Mouse (Mus musculus) adrenal gland (tissue): ENCODE data around the gene D5Ertd579e.

Experiments
- intact Hi-C: fragments of 180-260 bp; cut with DNase I; formaldehyde crosslinking; loops from one replicate; pipeline ENCODE4 v1.15.1; 2025

D5Ertd579e gene

DNA sequence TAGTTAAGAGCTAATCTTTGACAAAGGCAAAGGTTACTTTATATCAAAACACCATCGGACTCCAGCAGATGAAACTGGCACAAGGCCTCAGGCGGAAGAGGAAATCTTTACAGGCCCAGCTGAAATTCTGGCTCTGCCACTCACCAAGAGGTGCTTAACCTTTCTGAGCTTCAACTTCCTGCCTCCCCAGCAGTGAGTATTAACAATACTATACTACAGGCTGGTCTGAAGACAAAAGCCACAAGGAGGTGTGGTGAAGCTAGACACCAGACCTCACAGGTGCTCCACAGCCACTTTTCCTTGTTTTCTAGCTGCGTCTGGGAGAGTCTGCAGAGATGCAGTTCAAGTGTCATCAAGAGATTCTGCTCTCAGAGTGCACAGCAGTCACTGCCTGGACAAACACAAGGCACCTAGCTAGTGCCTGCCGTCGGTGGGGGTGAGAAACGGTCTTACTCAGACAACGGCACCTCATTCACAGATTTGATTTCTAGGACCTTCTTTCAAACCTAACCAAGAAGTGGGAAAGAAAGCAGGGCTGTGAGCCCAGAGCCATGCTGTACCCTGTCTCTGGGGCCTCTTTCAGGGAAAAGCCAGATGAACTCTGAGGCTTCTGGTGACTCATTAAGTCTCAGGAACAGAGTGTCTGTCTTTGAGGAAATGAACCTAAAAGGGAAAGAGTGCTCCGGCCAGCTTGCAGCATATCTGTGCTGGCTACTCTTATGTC is 121.5 kb downstream of the D5Ertd579e start:
- intact Hi-C loops: no loop called here

DNA sequence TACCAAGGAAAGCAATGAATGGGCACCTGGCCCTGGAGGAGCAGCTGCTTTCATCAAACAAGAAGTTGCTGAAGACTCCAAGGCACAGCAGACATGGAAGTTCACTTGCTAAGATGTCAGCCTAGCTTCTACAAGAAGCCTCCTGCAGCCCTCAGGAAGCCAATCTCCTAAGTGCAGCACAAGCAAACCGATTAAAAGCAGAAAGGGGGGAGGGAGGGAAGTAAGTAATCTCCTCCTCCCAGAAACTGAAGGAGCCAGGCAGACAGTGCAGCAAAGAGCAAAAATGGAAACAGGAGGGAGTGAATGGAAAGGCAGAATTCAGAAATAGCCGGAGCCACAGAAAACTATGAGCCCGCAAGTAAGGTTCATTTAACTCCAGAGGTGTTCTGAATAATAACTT is 122.5 kb downstream of the D5Ertd579e start:
- intact Hi-C loops: no loop called here

DNA sequence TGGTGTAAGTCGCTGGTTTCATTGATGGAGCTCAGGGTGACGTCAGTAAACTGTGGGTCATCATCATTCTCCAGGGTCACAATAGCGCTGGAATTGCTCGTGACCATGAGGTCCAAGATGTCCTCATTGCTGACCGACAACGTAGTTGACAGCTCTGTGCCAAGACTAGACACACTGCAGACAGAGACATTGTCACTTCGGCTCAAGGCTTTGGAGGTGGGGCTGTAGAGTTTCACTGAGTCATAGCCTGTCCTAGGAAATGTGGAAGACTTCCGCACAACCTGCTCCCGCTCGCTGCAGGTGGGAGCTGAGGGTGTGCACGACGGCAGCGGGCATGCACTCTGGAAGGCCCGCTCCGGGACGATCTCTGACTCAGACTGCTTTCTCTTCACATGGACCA is 124.5 kb downstream of the D5Ertd579e start:
- intact Hi-C loops: no loop called here

DNA sequence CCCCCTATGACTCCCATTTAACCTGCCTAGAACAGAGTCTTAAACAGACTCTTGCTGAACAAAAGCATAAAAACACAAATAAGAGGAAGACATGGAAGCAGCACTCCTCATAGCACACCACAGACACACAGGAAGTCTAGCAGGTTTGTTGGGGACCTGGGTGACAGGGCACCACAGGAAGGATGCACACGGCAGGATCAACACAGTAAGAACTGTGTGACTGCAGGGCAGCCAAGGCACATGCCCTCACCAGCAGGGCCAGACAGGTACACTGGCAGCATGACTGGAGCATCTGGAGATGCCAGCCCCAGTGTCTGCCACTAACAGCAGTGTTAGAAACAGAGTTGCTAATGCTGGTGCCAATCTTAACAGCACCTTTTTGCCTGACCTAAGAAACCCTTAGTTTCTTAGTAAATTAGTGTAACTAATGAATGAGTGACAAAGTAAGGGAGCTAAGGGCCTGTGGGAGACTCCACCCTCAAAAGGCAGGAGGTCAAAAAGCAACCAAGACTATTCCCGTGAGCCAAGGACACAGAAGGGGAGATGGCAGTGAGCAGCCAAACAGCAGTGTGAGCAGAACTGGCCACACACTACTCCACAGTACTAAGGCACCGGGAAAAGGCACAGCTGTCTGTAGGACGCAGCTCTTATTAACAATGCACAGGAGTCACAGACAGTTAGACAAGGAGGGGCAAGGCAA is 125.1 kb downstream of the D5Ertd579e start:
- intact Hi-C loops: no loop called here

DNA sequence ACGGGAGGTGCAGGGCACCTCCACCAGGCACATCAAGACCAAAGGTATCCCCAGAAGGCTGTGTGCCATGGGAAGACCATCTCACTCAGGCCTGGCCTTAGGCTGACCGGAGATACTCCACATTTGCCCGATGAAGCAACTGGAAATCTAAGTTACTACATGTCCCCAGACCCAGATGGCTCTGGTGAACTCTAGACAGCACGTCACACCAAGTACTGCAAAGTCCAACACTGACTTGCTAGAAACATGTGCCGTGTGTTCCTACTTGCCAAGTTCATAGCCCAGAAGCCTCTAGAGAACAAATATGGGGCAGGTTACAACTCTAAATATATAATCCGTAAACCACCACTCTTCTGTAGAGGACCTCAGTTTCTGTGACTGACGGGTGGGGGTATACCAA is 125.7 kb downstream of the D5Ertd579e start:
- intact Hi-C loops: no loop called here

DNA sequence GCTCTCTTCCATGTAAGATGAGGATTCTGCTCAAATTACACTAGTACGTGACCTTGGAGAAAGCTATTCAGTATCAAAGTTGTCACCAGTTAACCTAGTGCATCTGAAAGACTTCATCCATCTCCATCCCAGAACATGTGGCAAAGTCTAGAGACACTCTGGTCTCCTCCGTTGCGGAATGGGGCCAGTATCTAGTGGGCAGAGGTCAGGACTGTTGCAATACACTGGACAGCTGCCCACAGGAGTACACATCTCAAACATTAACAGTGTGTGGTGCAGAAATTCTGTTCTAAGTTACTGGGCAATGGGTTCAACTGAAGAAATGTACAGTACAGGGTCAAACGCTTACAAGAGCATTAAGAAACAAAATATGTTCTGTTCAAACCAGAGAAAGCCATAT is 127.7 kb downstream of the D5Ertd579e start:
- intact Hi-C loops: no loop called here

DNA sequence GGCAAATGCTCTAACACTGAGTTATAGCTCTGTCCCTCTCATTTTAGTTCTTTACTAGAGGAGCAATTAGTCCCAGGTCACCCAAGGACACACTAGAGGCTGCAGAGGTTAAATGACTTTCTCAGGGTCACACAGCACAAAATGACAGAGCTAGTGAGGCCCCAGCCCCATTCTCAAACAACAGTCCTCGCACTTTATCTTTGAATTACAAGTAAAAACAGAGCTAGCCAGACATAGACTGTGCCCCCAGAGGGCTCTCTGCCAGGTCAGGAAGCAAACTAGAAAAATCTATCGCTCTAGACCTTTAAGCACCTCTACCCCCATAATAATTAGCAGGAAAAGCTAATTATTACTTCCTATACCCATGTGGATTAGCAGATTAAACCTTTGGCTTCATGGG is 128.2 kb downstream of the D5Ertd579e start:
- intact Hi-C loops: no loop called here

DNA sequence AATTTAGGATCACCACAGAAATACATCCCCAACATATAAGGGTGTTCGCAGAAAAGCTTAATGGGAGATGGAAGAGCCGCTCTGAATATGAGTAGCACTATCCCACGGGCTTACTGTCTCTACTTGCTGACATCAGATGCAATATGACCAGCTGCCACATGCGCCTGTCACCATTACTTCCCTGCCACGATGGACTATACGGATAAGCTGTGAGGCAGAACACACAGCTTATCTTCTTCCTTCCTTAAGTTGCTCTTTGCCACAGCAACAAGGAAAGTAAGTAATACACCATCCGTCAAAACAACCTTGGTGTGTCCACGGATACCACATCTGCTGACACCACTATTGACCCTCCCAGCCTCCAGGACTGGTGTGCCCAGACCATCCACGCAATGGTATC is 131.3 kb downstream of the D5Ertd579e start:
- intact Hi-C loops: no loop called here

DNA sequence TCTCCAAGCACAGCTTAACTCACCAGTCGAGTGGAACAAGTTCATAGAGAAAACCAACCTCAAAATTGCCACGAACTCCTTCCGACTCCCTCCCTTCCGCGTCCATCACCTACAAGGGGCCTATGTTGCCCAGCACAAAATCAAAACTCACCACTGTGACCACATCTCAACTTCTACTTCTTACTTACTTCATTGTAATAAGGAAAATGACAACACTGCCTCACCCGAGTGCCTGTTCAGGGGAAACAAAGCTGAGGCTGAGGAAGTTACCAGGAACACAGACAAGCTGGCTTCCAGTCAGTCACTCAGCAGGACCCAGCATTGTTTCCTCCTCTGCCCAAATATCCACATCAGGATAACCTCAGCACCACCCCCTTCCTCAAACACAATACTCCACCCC is 132.1 kb downstream of the D5Ertd579e start:
- intact Hi-C loops: no loop called here

DNA sequence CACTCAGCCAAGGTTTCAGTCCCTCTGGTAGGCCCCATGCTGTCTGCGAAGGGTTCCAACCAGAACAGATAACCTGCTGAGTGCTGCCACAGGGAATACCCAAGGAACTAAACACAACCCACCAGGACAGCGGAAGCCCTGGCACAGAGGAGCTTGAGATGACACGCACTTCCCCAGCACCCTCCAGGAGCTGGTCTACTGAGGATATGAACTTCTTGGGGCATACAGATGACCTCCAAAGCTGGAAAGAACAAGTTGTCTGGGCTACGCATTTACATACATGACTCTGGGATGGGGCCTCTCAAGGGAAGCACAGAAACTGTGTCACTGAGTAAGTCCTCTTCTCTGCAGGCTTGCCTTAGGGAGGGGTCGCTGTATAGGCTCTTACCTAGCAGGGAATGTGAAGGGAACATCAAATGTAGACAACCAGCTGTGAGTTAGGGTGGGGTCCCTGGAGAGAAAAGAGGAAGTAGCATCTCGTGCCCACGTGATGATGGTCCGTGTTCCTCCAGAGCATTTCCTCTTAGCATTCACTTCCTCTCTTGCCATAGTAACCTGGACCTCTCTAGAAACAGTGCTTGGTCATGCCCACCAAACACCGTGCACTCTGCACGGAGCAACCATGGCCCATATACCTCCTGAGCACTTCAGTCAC is 132.9 kb downstream of the D5Ertd579e start:
- intact Hi-C loops: no loop called here

DNA sequence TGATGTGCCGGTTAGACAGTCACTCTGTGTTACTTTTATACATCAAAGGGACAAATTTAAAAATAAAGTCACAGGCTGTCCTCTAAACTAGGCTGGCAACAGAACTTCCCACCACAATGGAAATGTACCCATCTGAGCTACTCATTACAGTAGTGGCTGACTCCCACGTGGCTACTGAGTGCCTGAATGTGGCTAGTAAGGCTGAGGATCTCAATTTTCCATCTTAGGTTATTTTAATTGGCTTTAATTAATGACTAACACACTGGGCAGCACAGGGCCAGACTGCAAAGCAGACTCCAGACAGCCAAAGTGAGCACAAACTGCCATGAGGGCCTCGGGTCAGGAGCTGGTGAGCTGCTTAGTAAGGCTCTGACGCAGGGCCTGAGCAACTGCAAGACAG is 134.3 kb downstream of the D5Ertd579e start:
- intact Hi-C loops: no loop called here

DNA sequence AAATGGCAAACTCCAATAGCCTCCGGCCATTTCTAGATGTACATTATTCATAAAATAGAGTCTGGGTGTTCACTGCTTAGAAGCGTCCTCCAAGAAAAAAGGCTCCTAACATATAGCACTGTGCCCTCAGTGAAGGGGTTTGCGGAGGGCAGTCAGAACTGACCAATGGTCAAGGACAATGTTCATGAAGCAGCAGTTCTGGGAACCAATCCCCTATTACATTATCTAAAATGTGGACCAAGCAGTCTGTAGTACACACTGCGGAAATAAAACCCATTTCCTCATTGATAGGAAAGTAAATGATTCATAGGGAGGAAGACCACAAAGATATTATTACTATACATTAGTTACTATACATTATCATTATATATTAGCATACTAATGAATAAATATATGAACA is 135.3 kb downstream of the D5Ertd579e start:
- intact Hi-C loops: no loop called here

DNA sequence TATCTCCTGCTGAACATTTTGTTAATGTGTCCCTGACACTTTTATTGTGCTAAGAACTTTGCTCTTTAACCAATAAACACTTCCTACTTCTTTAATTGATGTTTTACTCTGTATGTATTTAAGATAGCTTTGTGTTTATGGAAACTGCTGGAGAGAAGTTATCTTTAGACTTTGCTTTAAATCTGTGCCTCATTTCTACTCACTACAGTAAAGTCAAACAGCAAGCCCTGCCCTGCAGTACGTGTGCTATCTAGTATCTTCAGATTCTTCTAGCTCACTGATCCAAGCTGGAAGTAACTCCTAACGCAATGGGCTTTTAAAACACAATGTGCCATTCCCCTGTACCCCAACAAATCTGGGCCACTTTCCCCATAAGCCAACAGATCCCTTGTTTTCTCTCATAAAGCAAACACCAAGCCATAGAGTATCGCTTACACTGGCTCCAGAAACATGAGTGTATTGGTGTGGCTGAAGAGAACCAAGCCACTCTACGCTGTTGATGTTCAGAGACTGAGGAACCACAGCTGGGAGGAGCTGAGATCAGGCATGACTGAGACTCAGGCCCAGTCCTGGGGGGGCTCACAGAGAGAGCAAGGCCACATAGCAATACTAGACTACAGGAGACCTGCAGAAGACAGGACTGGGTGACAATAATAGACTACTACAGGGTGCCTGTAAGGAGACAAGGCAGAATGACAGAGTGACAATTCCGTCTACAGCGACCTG is 136.2 kb downstream of the D5Ertd579e start:
- intact Hi-C loops: no loop called here

DNA sequence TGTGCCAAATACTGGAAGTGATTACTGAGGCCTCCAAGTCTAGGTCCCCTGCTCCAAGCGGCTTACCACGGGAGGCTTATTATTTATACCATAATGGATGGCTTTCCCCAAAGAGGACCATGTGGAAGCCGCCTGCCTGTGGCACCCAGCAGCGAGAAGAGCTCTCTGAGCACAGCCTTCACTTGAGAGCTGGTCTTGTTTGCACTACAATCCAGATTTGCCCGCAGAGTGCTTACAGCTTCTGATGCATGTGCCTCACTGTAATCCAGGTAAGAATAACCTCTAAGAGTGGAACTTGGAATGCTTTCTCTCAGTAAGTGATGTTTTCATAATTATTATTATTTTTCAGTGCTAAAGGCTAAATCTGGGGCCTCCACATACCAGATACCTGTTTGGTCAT is 136.7 kb downstream of the D5Ertd579e start:
- intact Hi-C loops: no loop called here

DNA sequence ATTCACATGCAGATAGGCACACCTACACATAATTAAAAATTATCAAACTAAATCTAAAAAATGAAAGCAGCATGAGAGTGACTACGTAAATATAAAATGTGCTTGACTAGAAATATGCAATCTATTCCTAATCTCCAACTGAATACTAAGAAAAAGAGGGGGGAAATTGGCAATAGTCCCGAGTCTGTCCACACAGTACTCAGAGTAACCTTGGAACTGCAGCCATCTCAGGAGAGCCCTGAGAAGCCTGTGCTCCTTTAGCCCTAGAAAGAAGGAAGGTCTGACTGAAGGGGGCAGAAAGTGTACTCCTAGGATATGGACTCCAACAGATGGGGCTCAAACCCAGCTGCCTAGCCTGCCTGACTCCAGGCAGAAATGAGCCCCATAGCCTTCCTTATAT is 137.3 kb downstream of the D5Ertd579e start:
- intact Hi-C loops: no loop called here

DNA sequence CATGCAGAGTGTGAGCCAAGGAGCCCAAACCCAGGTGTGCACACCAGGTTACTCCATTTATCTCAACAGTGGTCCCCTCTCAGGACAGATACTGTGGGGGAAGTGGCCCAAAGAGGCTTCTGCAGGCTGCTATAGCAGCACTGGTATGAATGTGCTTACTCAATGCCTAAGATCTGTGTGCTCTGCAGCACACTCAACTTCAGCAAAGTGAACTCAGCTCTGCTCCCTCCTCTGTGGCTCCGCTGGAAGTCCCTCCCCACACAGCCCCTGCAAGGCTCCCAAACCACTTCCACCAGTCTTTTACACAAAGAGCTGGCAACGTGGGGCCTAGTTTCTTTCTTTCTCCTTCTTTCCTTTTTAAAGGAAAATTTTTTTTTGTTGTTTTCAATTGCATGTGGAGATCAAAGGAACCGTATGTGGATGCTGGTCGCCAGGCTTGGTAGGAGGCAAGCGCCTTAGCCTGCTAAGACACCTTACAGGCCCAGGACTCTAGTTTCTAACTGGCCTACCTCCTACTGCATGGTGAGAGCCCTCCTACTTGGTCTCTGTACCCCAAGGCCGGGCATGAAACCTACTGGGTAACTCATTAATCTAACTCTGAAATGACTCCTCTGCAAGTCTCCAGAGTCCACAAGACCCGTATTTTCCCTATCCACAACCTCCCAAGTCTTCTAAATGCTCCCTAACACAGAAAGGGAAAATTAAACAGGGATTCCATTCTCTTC is 138.1 kb downstream of the D5Ertd579e start:
- intact Hi-C loops: no loop called here

DNA sequence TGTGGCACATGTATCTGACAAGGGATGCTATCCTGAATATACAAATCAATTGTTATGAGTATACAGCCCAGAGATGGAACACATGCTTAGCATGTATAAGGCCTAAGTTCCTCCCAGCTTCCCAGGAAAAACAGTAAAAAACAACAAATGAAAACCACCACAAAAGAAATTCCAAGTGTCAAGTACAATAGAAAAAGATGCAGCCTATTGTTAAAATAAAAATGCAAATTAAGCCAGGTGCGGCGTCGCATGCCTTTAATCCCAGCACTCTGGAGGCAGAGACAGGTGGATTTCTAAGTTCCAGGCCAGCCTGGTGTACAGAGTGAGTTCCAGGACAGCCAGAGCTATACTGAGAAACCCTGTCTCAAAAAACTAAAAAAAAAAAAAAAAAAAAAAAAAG is 138.9 kb downstream of the D5Ertd579e start:
- intact Hi-C loops: no loop called here

DNA sequence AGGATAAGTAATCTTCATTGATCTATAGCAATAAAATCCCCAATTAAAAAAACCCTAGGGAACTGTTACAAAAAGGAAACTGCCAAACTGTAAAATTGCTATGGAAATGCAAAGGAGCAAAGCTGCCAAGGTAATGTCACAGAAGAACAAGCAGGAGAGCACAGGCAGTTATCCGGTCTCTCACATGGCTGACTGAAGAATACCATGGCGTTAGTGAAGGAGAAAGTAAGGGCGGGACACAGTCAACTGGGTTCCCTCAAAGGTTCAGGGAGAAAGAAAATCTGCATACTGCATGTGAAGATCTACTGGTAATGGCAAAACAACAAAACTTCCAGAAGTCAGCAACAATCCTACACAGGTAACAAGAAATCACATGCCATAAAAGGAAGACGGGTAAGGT is 139.5 kb downstream of the D5Ertd579e start:
- intact Hi-C loops: no loop called here

DNA sequence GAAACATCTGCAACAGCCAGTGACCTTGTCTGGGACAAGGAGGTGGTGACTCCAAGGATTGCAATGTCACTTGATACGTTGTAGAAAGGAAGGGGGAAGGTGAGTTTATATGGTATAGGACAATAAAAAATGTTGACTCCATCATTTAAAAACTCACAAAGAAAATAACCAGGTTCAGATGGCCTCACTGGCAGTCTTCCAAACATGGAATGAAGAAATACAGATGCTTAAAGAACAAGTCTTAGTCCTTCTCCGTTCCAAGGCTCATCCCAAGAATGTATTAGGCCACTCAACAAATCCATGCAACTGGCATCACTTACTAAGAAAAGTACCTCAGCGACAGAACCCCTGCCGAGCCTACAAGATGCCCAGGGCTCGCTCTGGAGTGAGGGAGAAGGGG is 141.3 kb downstream of the D5Ertd579e start:
- intact Hi-C loops: no loop called here

DNA sequence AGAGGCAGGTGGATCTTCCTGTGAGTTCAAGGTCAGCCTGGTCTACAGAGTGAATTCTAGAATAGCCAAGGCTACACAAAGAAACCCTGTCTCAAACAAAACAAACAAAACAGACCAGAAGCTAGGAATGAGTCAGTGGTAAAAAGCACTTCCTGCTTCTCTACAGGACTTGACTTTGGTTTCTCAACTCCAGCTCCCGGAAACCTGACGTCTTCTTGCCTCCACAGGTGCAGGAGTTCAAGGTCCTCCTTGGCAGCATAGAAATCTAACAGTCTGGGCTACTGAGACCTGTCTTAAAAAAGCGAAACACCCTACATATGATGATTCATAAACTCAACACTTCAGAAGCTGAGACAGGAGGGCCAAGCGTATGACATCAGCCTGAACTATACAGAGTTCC is 141.9 kb downstream of the D5Ertd579e start:
- intact Hi-C loops: no loop called here

DNA sequence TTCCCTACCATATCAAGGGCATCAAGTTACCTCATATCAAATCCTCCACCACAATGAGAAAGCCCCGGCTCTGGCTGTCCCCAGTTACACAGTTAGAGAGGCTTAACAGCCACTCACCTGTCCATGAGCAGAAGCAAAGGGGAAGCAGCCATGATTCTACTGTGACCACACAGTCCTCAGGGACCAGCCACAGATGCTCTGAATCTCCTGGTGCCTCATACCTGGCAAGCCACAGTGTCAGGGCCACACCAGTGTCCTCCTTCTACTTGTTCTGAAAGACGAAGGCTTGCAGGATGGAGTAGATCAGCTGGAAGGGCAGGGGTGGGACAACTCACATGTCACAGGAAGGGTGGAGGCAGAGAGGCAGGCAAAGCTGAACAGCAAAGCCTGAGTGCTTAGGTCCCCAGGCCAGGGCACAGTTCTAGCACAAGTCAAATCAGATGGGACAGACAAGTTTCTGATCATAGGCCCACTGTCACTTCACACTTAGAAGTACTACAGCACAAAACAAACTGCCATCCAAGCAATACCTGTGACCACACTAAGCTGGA is 142.7 kb downstream of the D5Ertd579e start:
- intact Hi-C loops: no loop called here
